ENCODE assay signal across 8 mouse cellular contexts in genomic region chr6:137558840-137559239, GRCm38 (mm10).
DNase-seq lines count a peak whose midpoint lies in the region; ATAC-seq and TF ChIP-seq lines count a peak whose summit lies in the region.

No protein-coding gene starts in this region.

- peak overlapping the region; percentile 75 for H3K4me2 ChIP-seq in myocyte (ENCODE audit: low read depth)
- H3K4me2 ChIP-seq in hindbrain, embryonic 11.5 days (replicated peaks; ENCODE audit: low read depth, low read length) = no peak overlapping the region
- H3K4me2 ChIP-seq in hindbrain, embryonic 16.5 days (ENCODE audit: low read length) = no peak overlapping the region

- no peak overlapping the region for H3ac ChIP-seq in myocyte (ENCODE audit: control insufficient read depth, insufficient read length)

- H3K36me3 ChIP-seq in myocyte (ENCODE audit: control insufficient read depth, insufficient read depth) = no peaks in the 10 kb centered on the region
- no peaks in the 10 kb centered on the region for H3K36me3 ChIP-seq in hindbrain, embryonic 11.5 days (ENCODE audit: control insufficient read depth, insufficient read depth, low read length)
- no peaks in the 10 kb centered on the region for H3K36me3 ChIP-seq in hindbrain, embryonic 16.5 days (ENCODE audit: control insufficient read depth, insufficient read depth, low read length)

- no peak for ATAC-seq in hindbrain, embryonic 11.5 days (ENCODE audit: low FRiP score)
- no peak for ATAC-seq in hindbrain, embryonic 16.5 days

- no peak overlapping the region for H3K4me3 ChIP-seq in myocyte
- no peak overlapping the region for H3K4me3 ChIP-seq in hindbrain, embryonic 11.5 days (ENCODE audit: low read depth, low read length)
- no peak overlapping the region for H3K4me3 ChIP-seq in hindbrain, embryonic 16.5 days (ENCODE audit: low read length)

- no peaks in the 10 kb centered on the region for H3K27me3 ChIP-seq in myocyte (ENCODE audit: control insufficient read depth, insufficient read depth, insufficient read length)
- H3K27me3 ChIP-seq in hindbrain, embryonic 11.5 days (ENCODE audit: control insufficient read depth, insufficient read depth, low read length) = no peaks in the 10 kb centered on the region
- H3K27me3 ChIP-seq in hindbrain, embryonic 16.5 days (replicated peaks; ENCODE audit: control insufficient read depth, insufficient read depth, low read length) = no peaks in the 10 kb centered on the region

- no peak overlapping the region for H3K27ac ChIP-seq in hindbrain, embryonic 11.5 days (ENCODE audit: low read depth, low read length)
- no peak overlapping the region for H3K27ac ChIP-seq in hindbrain, embryonic 16.5 days (ENCODE audit: low read depth, low read length)

- DNase-seq in 3T3-L1 (ENCODE audit: low read depth, low spot score) = peak; percentile 99
- DNase-seq in adrenal gland, adult (ENCODE audit: inconsistent age in 2 of 2, low spot score in 1 of 2) = peak; percentile 84 to 95
- DNase-seq in gonadal fat pad, adult 2 months (ENCODE audit: low read depth) = peak; percentile 31
- peak; percentile 41 to 69 for DNase-seq in kidney, postnatal 25 days
- no peak for DNase-seq in hindbrain, embryonic 11.5 days (ENCODE audit: low spot score)
- no peak for DNase-seq in cerebellum, postnatal 14 days

- no peaks in the 10 kb centered on the region for H3K9me3 ChIP-seq in hindbrain, embryonic 11.5 days (ENCODE audit: control insufficient read depth, low read length)
- no peaks in the 10 kb centered on the region for H3K9me3 ChIP-seq in hindbrain, embryonic 16.5 days (ENCODE audit: control insufficient read depth, low read length)

- no peaks in the 10 kb centered on the region for H3K4me1 ChIP-seq in hindbrain, embryonic 11.5 days (replicated peaks; ENCODE audit: control insufficient read depth, insufficient read depth, low read length)
- H3K4me1 ChIP-seq in hindbrain, embryonic 16.5 days (ENCODE audit: control insufficient read depth, insufficient read depth, low read depth, low read length) = no peaks in the 10 kb centered on the region

- H3K9ac ChIP-seq in hindbrain, embryonic 11.5 days (ENCODE audit: low read depth, low read length) = no peak overlapping the region
- H3K9ac ChIP-seq in hindbrain, embryonic 16.5 days (ENCODE audit: low read depth, low read length) = no peak overlapping the region

- no peaks in the 10 kb centered on the region for H3K79me2 ChIP-seq in myocyte (ENCODE audit: control insufficient read depth, insufficient read depth)

- 85% methylated on average over 13 of the region's 13 CpGs for WGBS in hindbrain, embryonic 11.5 days
- WGBS in hindbrain, embryonic 16.5 days = 87% methylated on average over 13 of the region's 13 CpGs

- no peak for TF ChIP-seq POLR2A in myocyte (IDR thresholded peaks at IDR 0.05; ENCODE audit: insufficient read length, low read depth)

TF ChIP-seq in myocyte, 11 proteins besides CTCF, POLR2A, EP300 and RAD21:
- peak in 1 of 3 experiments; percentile 5 for TF ChIP-seq MYOD1 (IDR thresholded peaks at IDR 0.05; ENCODE audit: control insufficient read depth in 1 of 3, insufficient read length in 2 of 3, low read depth in 2 of 3)
- TF ChIP-seq TCF12 (IDR thresholded peaks at IDR 0.05; ENCODE audit: insufficient read depth, poor library complexity, severe bottlenecking) = no peak

Comparison
In these comparisons a context has a peak if more than half of its experiments do, and no peak if none do; other contexts are left out.
1. DNase-seq: peak in 3T3-L1 (single experiment), adrenal gland, adult (2 of 2), gonadal fat pad, adult 2 months (single experiment) and kidney, postnatal 25 days (2 of 2); none in hindbrain, embryonic 11.5 days (single experiment) and cerebellum, postnatal 14 days (0 of 2).